Mouse (Mus musculus) small intestine, adult 2 months (tissue): ENCODE measurements around the gene Dennd1a. TPM values are rescaled to one million over a fixed set of nuclear protein-coding genes. Genes with fewer than 3 reads are reported as not detected.

Experiments used
- H3K27ac ChIP-seq: fragments of 200-500 bp; 2 replicates; pipeline ENCODE4 v1.5.1; 2012; ENCODE audit warnings: low read depth, low read length, control low read depth, inconsistent platforms; ENCODE audit not compliant: insufficient read depth
- H3K27me3 ChIP-seq: fragments of 200-500 bp; 2 replicates; pipeline ENCODE4 v1.6.1; 2012; ENCODE audit warnings: mild to moderate bottlenecking, moderate library complexity, low read length, inconsistent platforms; ENCODE audit not compliant: control insufficient read depth, insufficient read depth
- H3K36me3 ChIP-seq: fragments of 200-500 bp; 2 replicates; pipeline ENCODE4 v1.6.1; 2012; ENCODE audit warnings: mild to moderate bottlenecking, low read length, control low read depth, inconsistent platforms; ENCODE audit not compliant: control insufficient read depth, insufficient read depth
- H3K4me1 ChIP-seq: fragments of 200-500 bp; 2 replicates; pipeline ENCODE4 v1.6.1; 2012; ENCODE audit warnings: low read length, inconsistent platforms, mixed read lengths; ENCODE audit not compliant: control insufficient read depth, insufficient read depth, insufficient read length
- H3K4me3 ChIP-seq: fragments of 200-500 bp; 2 replicates; pipeline ENCODE4 v1.5.1; 2012; ENCODE audit warnings: low read depth, mild to moderate bottlenecking, control low read depth, inconsistent platforms, low read length, moderate library complexity
- CTCF ChIP-seq: fragments of 200-500 bp; IDR thresholded peaks from 2 replicates; pipeline ENCODE4 v1.5.1; 2012; ENCODE audit warnings: low read depth, mild to moderate bottlenecking, control low read depth, inconsistent platforms, low read length, moderate library complexity, mixed read lengths; ENCODE audit not compliant: insufficient replicate concordance, insufficient read length; ENCODE audit errors: extremely low read depth
- POLR2A ChIP-seq: fragments of 200-500 bp; IDR thresholded peaks from 2 replicates; pipeline ENCODE4 v1.6.1; 2012; ENCODE audit warnings: low read depth, mild to moderate bottlenecking, control low read depth, inconsistent platforms, low read length, moderate library complexity
- WGBS: fragments of 180-500 bp; shearing (Covaris S2); methylation state at CpG from one replicate; pipeline ENCODE4 v1.1.7; 2018; 5-methylcytosine and 5-hydroxymethylcytosine counted together
- polyA plus RNA-seq: library from polyadenylated mRNA; depleted of rRNA; stranded (reverse); fragments of >200 nt; gene quantifications from 2 replicates; pipeline ENCODE4 v1.2.3, GENCODE M21; 2012

The Dennd1a gene
- polyA plus RNA-seq, 1 experiment: 8.2 TPM

- Histone ChIP-seq H3K27ac (no peak overlapping the region), H3K4me1 (no peaks in the 10 kb centered on the region), H3K27me3 (no peaks in the 10 kb centered on the region), H3K36me3 (0 out of 2 replicates have a peak, but pooled peaks cover 2% of the 10 kb centered on the region), H3K4me3 (no peak overlapping the region)
- TF ChIP-seq CTCF (no peak), POLR2A (no peak)
- WGBS: 81% methylated on average over 9 of the region's 9 CpGs
These were observed 264.0 kb downstream of the Dennd1a start for GRCm38 (mm10) chr2:38023054-38023740.

DNA sequence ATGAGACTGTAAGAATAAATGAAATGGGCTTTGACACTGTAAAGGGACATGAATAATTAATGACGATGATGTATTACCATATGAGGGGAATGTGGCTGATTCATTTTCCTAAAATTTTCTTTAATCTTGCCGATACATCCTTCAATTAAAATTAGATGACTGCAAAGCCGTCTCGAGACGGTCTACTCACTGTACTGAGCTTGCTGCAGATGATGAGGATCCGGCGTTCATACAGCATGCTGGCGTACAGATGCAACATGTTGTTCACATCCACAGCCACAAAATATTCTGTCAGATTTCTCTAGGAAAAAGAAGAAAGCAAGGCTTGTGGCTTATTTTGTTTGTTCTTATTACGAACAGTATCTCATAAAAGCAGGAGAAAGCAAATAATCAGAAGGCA lies 266.0 kb downstream of the Dennd1a start:
- no peaks in the 10 kb centered on the region for H3K27me3 ChIP-seq
- no peak for TF ChIP-seq POLR2A
- TF ChIP-seq CTCF: no peak
- H3K4me1 ChIP-seq: no peaks in the 10 kb centered on the region
- 97% methylated on average over 9 of the region's 9 CpGs for WGBS
- H3K36me3 ChIP-seq: 0 out of 2 replicates have a peak, but pooled peaks cover 2% of the 10 kb centered on the region
- no peak overlapping the region for H3K4me3 ChIP-seq
- no peak overlapping the region for H3K27ac ChIP-seq

DNA sequence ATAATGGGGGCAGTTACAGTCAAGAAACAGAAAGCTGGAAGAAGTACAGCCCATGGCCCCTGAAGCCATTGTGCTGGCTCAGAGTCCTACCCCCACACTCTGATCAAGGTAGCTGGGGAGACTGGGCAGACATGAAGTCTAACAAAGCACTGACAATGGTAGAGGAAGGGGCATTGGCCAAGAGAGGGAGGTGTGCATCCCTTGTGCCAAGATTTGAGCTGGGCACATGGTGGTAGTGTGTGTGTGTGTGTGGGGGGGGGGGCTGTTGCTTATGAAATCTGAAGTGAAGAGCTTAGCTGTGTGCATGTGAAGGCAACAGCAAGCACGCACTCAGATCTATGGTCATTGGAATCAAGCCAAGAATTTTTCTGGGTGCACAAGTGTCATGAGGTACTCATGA lies 272.5 kb downstream of the Dennd1a start:
- Histone ChIP-seq H3K4me3 (no peak overlapping the region), H3K27me3 (no peaks in the 10 kb centered on the region), H3K36me3 (no peaks in the 10 kb centered on the region), H3K27ac (no peak overlapping the region), H3K4me1 (no peaks in the 10 kb centered on the region)
- WGBS: 80% methylated on average over 1 of the region's 1 CpGs
- TF ChIP-seq POLR2A: no peak
- TF ChIP-seq CTCF: no peak

DNA sequence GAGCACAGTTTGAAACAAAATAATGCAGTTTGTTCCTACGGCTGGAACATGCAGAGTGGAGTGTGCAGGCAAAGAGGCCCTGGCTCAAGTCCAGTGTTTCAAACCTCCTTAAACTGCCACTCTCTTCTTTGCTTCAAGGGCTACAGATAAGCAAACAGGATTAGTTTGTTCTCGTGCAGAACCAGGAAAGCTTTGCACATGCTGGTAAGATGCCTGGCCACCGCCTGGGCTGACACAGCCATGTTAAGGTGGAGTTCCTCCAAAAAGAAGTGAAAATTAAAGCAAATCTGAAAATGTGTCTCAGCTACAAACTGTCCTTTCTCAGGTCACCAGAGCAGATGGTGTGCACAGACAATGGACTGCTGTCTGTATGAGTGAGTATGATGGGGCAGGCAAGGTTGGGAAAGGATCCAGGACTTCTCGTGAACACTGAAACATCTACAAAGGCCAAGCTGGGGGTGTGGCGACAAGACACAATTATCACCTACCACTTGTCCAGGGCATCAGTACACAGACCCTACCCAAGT lies 273.3 kb downstream of the Dennd1a start:
- Histone ChIP-seq H3K4me3 (no peak overlapping the region), H3K27ac (no peak overlapping the region), H3K4me1 (no peaks in the 10 kb centered on the region), H3K36me3 (no peaks in the 10 kb centered on the region), H3K27me3 (no peaks in the 10 kb centered on the region)
- no peak for TF ChIP-seq CTCF
- no peak for TF ChIP-seq POLR2A
- 29% methylated on average over 5 of the region's 5 CpGs for WGBS

- no peaks in the 10 kb centered on the region for H3K27me3 ChIP-seq
- no peak for TF ChIP-seq POLR2A
- TF ChIP-seq CTCF: no peak
- peaks cover 2% of the 10 kb centered on the region; the same call in 1 of the 2 replicates for H3K36me3 ChIP-seq
- no peaks in the 10 kb centered on the region for H3K4me1 ChIP-seq
- H3K4me3 ChIP-seq: no peak overlapping the region
- 80% methylated on average over 1 of the region's 1 CpGs for WGBS
- H3K27ac ChIP-seq: no peak overlapping the region
These were observed 280.0 kb downstream of the Dennd1a start for GRCm38 (mm10) chr2:38007238-38007637.

- 95% methylated on average over 9 of the region's 9 CpGs for WGBS
- H3K27me3 ChIP-seq: no peaks in the 10 kb centered on the region
- H3K27ac ChIP-seq: no peak overlapping the region
- TF ChIP-seq CTCF (no peak), POLR2A (no peak)
- no peaks in the 10 kb centered on the region for H3K4me1 ChIP-seq
- H3K4me3 ChIP-seq: no peak overlapping the region
- no peaks in the 10 kb centered on the region for H3K36me3 ChIP-seq
These were observed 284.0 kb downstream of the Dennd1a start for GRCm38 (mm10) chr2:38003183-38003680.

- no peaks in the 10 kb centered on the region for H3K36me3 ChIP-seq
- H3K27ac ChIP-seq: no peak overlapping the region
- no peaks in the 10 kb centered on the region for H3K4me1 ChIP-seq
- H3K4me3 ChIP-seq: no peak overlapping the region
- H3K27me3 ChIP-seq: no peaks in the 10 kb centered on the region
- TF ChIP-seq CTCF (no peak), POLR2A (no peak)
- 96% methylated on average over 1 of the region's 1 CpGs for WGBS
These were observed 286.2 kb downstream of the Dennd1a start for GRCm38 (mm10) chr2:38001004-38001403.
